In genomic region chr7:99783421-99783820, GRCm38 (mm10) we compare ENCODE assay signal across 28 mouse cellular contexts. TPM values are rescaled to one million over a fixed set of nuclear protein-coding genes. Genes with fewer than 3 reads are reported as not detected.
"Had no signal": no experiment of that assay in that cellular context is flagged by ENCODE, and none has a peak within 500 bp of the region (broad histone marks: within the 10 kb centered on the region; RNA-seq: fewer than 3 reads in every experiment).

No protein-coding gene starts in this region.

- ATAC-seq: liver, postnatal 0 days; lung, postnatal 0 days; midbrain, embryonic 15.5 days had no signal

- DNase-seq: kidney, adult 2 months; kidney, postnatal 25 days; layer of hippocampus, adult 9-11 months; layer of hippocampus, postnatal 36 days; liver, postnatal 0 days; lung, embryonic 14.5 days; right cerebral cortex, postnatal 4 days; thymus, adult 2 months; thymus, postnatal 25 days had no signal

RNA-seq across cellular contexts. Expression of gene Olfr521, which starts 20.1 kb away (rescaled TPM):
- total RNA-seq: layer of hippocampus, adult 2 months; layer of hippocampus, postnatal 36 days; left cerebral cortex, adult 2 months; left cerebral cortex, postnatal 36 days; megakaryocyte, adult 5-6 weeks had no signal
- polyA plus RNA-seq: kidney, adult 2 months; kidney, embryonic 14.5 days; kidney, postnatal 0 days; large intestine, adult 2 months; limb, embryonic 12.5 days; limb, embryonic 15.5 days; liver, embryonic 11.5 days; liver, embryonic 14.5 days; liver, postnatal 0 days; lung, embryonic 14.5 days; lung, postnatal 0 days; macrophage; midbrain, embryonic 12.5 days; midbrain, embryonic 15.5 days; neural tube, embryonic 12.5 days; neural tube, embryonic 15.5 days; stomach, embryonic 14.5 days; stomach, postnatal 0 days; thymus, adult 2 months had no signal

RNA-seq across cellular contexts. Expression of gene Olfr520, which starts 53.3 kb away (rescaled TPM):
- total RNA-seq: layer of hippocampus, adult 2 months; left cerebral cortex, adult 2 months; left cerebral cortex, postnatal 36 days; megakaryocyte, adult 5-6 weeks had no signal
- polyA plus RNA-seq: kidney, adult 2 months; kidney, embryonic 14.5 days; kidney, postnatal 0 days; large intestine, adult 2 months; limb, embryonic 12.5 days; limb, embryonic 15.5 days; liver, embryonic 11.5 days; liver, embryonic 14.5 days; liver, postnatal 0 days; lung, embryonic 14.5 days; lung, postnatal 0 days; macrophage; midbrain, embryonic 12.5 days; midbrain, embryonic 15.5 days; neural tube, embryonic 12.5 days; neural tube, embryonic 15.5 days; stomach, embryonic 14.5 days; stomach, postnatal 0 days; thymus, adult 2 months had no signal
